Mouse (Mus musculus): ENCODE measurements at regions not wholly inside any gene's neighbourhood (a gene's known extent, or its start where the extent isn't known, plus 50 kb on each side); places are given as distances from the start of the nearest gene placed in this dataset.

DNA sequence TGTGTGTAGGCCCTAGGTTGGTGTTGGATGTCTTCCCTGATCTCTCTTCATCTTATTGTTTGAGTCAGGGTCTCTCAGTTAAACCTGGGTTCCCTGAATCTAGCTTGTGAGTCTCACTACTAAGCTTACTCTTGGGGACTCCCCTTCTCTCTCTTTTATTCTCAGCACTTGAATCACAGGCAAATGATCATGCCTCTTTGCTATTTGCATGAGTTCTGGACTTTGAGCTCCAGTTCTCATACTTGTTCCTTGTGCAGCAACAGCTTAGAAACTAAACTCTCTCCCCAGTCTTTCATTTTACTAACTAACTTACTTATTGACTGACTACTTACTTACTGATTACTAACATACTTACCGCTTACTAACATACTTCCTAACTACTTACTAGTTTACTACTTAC lies 64.9 kb upstream of the L3mbtl3 start:
- TF ChIP-seq CTCF (IDR thresholded peaks at IDR 0.05; ENCODE audit: low read depth) (no peak), EP300 (IDR thresholded peaks at IDR 0.05; ENCODE audit: low read depth) (no peak)

Measured in liver, embryonic 14.5 days (tissue).